Mouse (Mus musculus) stomach, postnatal 0 days (tissue): ENCODE measurements around the gene Tnrc6b. TPM values are rescaled to one million over a fixed set of nuclear protein-coding genes. Genes with fewer than 3 reads are reported as not detected.

Experiments used
- ATAC-seq: fragments of 200-750 bp; cut with Nextera tagmentation; 2 replicates; pipeline ENCODE4 v1.8.0; 2017; ENCODE audit not compliant: low FRiP score, low TSS enrichment
- DNase-seq: peaks from one replicate; pipeline ENCODE4 v3.0.0-alpha.2; 2016; ENCODE audit warnings: low spot score
- H3K27ac ChIP-seq: fragments of 300-500 bp; sonication (generic); replicated peaks from 2 replicates; pipeline ENCODE4 v1.5.1; 2014; ENCODE audit warnings: mild to moderate bottlenecking, control low read depth
- H3K27me3 ChIP-seq: fragments of 300-500 bp; sonication (generic); 2 replicates; pipeline ENCODE4 v1.6.1; 2014; ENCODE audit warnings: low read length; ENCODE audit not compliant: control insufficient read depth, insufficient read depth
- H3K36me3 ChIP-seq: fragments of 300-500 bp; sonication (generic); 2 replicates; pipeline ENCODE4 v1.6.1; 2014; ENCODE audit warnings: low read length, mixed read lengths; ENCODE audit not compliant: control insufficient read depth, insufficient read depth
- H3K4me1 ChIP-seq: fragments of 300-500 bp; sonication (generic); replicated peaks from 2 replicates; pipeline ENCODE4 v1.6.1; 2014; ENCODE audit warnings: antibody characterized with exemption; ENCODE audit not compliant: control insufficient read depth, insufficient read depth
- H3K4me2 ChIP-seq: fragments of 300-500 bp; sonication (generic); replicated peaks from 2 replicates; pipeline ENCODE4 v1.6.1; 2014; ENCODE audit warnings: low read depth, mild to moderate bottlenecking, control low read depth, moderate library complexity
- H3K4me3 ChIP-seq: fragments of 300-500 bp; sonication (generic); 2 replicates; pipeline ENCODE4 v1.5.1; 2014; ENCODE audit warnings: low read depth, low read length, control low read depth
- H3K9ac ChIP-seq: fragments of 300-500 bp; sonication (generic); 2 replicates; pipeline ENCODE4 v1.6.1; 2014; ENCODE audit warnings: mild to moderate bottlenecking, low read length, control low read depth, mixed read lengths
- H3K9me3 ChIP-seq: fragments of 300-500 bp; sonication (generic); 2 replicates; pipeline ENCODE4 v1.6.1; 2016; ENCODE audit warnings: low read length; ENCODE audit not compliant: control insufficient read depth
- CTCF ChIP-seq: IDR thresholded peaks from 2 replicates; pipeline ENCODE4 v1.5.1; 2016; ENCODE audit warnings: antibody characterized with exemption, low read depth, mild to moderate bottlenecking, moderate library complexity
- EP300 ChIP-seq: optimal IDR thresholded peaks from 2 replicates; pipeline ENCODE3; 2016; ENCODE audit warnings: antibody characterized with exemption
- WGBS: fragments of 180-500 bp; shearing (Covaris S2); extraction: QIAGEN DNeasy Blood & Tissue Kit; methylation state at CpG from one replicate; pipeline ENCODE4 v1.1.7; 2014; 5-methylcytosine and 5-hydroxymethylcytosine counted together
- polyA plus RNA-seq: library from polyadenylated mRNA; unstranded; fragments of >200 nt; fragmentation: Nextera tagmentation; extraction: Ambion mirVana; gene quantifications from 2 replicates; pipeline ENCODE4 v1.2.1, GENCODE M21; 2015

The Tnrc6b gene
- polyA plus RNA-seq, 1 experiment from 2014 or later, result 8.5 TPM

- Histone ChIP-seq H3K4me2 (no peak overlapping the region; the same call in 1 of the 2 replicates), H3K9ac (no peak overlapping the region), H3K36me3 (no peaks in the 10 kb centered on the region), H3K27ac (peak overlapping the region; percentile 67), H3K9me3 (no peaks in the 10 kb centered on the region), H3K4me3 (no peak overlapping the region), H3K4me1 (peaks cover 8% of the 10 kb centered on the region; the same call in 1 of the 2 replicates), H3K27me3 (no peaks in the 10 kb centered on the region)
- peak; percentile 69 for DNase-seq
- peak; percentile 53 for ATAC-seq
- WGBS, result 52% methylated on average over 6 of the region's 6 CpGs
- TF ChIP-seq EP300, result peak; percentile 78
- TF ChIP-seq CTCF, result no peak
These were observed 28.0 kb upstream of the Tnrc6b start for GRCm38 (mm10) chr15:80683151-80683550.

DNA sequence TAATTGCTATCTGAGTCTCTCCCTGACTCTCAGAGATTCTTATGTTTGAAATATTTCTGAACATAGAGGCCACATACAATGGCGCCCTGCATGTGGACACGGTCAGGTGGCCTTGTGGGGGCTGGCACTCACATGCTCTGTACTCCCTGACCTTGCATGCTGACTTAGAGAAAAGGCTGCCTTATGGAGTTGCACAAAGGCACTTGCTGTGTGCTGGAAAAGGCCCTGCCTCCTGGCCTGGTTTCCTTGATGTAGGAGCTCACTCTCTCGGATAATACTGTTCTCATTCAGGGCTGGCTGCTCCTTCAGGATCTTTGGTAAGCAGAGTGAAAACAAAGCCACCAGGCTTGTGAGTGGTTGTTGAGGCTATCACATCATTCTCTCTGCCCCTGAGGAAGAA lies 27.1 kb upstream of the Tnrc6b start:
- H3K27ac ChIP-seq, result no peak overlapping the region
- no peak for TF ChIP-seq CTCF
- H3K4me3 ChIP-seq, result no peak overlapping the region
- H3K4me1 ChIP-seq, result peaks cover 8% of the 10 kb centered on the region; the same call in 1 of the 2 replicates
- no peaks in the 10 kb centered on the region for H3K9me3 ChIP-seq
- H3K36me3 ChIP-seq, result no peaks in the 10 kb centered on the region
- no peak overlapping the region for H3K4me2 ChIP-seq
- no peaks in the 10 kb centered on the region for H3K27me3 ChIP-seq
- WGBS, result 61% methylated on average over 3 of the region's 3 CpGs
- ATAC-seq (no peak), DNase-seq (no peak)
- H3K9ac ChIP-seq, result no peak overlapping the region

- 34% methylated on average over 8 of the region's 8 CpGs for WGBS
- TF ChIP-seq CTCF (no peak), EP300 (no peak)
- DNase-seq, result no peak
These were observed 26.1 kb upstream of the Tnrc6b start for GRCm38 (mm10) chr15:80684786-80685602.

GRCm38 (mm10) chr15:80685603-80685895 lies 25.6 kb upstream of the Tnrc6b start:
- DNase-seq (no peak), ATAC-seq (no peak)
- H3K4me3 ChIP-seq, result no peak overlapping the region
- no peaks in the 10 kb centered on the region for H3K9me3 ChIP-seq
- no peak overlapping the region for H3K4me2 ChIP-seq
- H3K27me3 ChIP-seq, result no peaks in the 10 kb centered on the region
- TF ChIP-seq EP300, result no peak
- TF ChIP-seq CTCF, result no peak
- H3K27ac ChIP-seq, result no peak overlapping the region
- peaks cover 3% of the 10 kb centered on the region; the same call in 1 of the 2 replicates for H3K4me1 ChIP-seq
- H3K9ac ChIP-seq, result no peak overlapping the region
- H3K36me3 ChIP-seq, result no peaks in the 10 kb centered on the region
- 46% methylated on average over 7 of the region's 7 CpGs for WGBS

More at GRCm38 (mm10) chr15:80684786-80685602, 26.1 kb upstream of the Tnrc6b start:
- Histone ChIP-seq H3K4me3 (no peak overlapping the region), H3K27me3 (no peaks in the 10 kb centered on the region), H3K9me3 (no peaks in the 10 kb centered on the region), H3K4me2 (no peak overlapping the region), H3K36me3 (no peaks in the 10 kb centered on the region), H3K9ac (no peak overlapping the region), H3K27ac (no peak overlapping the region), H3K4me1 (peaks cover 5% of the 10 kb centered on the region; the same call in 1 of the 2 replicates)
- ATAC-seq, result no peak

GRCm38 (mm10) chr15:80688536-80688935 lies 22.6 kb upstream of the Tnrc6b start:
- WGBS, result 52% methylated on average over 7 of the region's 7 CpGs
- Histone ChIP-seq H3K9me3 (no peaks in the 10 kb centered on the region), H3K4me1 (no peaks in the 10 kb centered on the region; the same call in 1 of the 2 replicates), H3K27ac (no peak overlapping the region), H3K27me3 (no peaks in the 10 kb centered on the region), H3K4me2 (no peak overlapping the region), H3K4me3 (no peak overlapping the region), H3K9ac (no peak overlapping the region), H3K36me3 (no peaks in the 10 kb centered on the region)
- no peak for DNase-seq
- no peak for ATAC-seq
- TF ChIP-seq EP300 (no peak), CTCF (no peak)

- TF ChIP-seq EP300 (no peak), CTCF (no peak)
- Histone ChIP-seq H3K4me1 (0 out of 2 replicates have a peak, but pooled peaks cover 3% of the 10 kb centered on the region), H3K9me3 (no peaks in the 10 kb centered on the region), H3K4me3 (no peak overlapping the region), H3K4me2 (no peak overlapping the region), H3K36me3 (no peaks in the 10 kb centered on the region), H3K27ac (no peak overlapping the region), H3K27me3 (no peaks in the 10 kb centered on the region), H3K9ac (no peak overlapping the region)
- ATAC-seq (no peak), DNase-seq (no peak)
- 51% methylated on average over 3 of the region's 3 CpGs for WGBS
These were observed 17.6 kb upstream of the Tnrc6b start for GRCm38 (mm10) chr15:80693492-80693891.
